Mouse (Mus musculus): Measurements from ENCODE around the gene Sox2. TPM values are rescaled to one million over a fixed set of nuclear protein-coding genes. Genes with fewer than 3 reads are reported as not detected.

Gene Sox2
- total RNA-seq (2014; rRNA removed; ENCODE audit: low replicate concordance) (1.1 TPM in 1 of 2 replicates, not detected in the other), polyA plus RNA-seq (2015; fragmentation: Nextera tagmentation; extraction: Ambion mirVana) (0.11 TPM in 1 of 2 replicates, not detected in the other)

DNA sequence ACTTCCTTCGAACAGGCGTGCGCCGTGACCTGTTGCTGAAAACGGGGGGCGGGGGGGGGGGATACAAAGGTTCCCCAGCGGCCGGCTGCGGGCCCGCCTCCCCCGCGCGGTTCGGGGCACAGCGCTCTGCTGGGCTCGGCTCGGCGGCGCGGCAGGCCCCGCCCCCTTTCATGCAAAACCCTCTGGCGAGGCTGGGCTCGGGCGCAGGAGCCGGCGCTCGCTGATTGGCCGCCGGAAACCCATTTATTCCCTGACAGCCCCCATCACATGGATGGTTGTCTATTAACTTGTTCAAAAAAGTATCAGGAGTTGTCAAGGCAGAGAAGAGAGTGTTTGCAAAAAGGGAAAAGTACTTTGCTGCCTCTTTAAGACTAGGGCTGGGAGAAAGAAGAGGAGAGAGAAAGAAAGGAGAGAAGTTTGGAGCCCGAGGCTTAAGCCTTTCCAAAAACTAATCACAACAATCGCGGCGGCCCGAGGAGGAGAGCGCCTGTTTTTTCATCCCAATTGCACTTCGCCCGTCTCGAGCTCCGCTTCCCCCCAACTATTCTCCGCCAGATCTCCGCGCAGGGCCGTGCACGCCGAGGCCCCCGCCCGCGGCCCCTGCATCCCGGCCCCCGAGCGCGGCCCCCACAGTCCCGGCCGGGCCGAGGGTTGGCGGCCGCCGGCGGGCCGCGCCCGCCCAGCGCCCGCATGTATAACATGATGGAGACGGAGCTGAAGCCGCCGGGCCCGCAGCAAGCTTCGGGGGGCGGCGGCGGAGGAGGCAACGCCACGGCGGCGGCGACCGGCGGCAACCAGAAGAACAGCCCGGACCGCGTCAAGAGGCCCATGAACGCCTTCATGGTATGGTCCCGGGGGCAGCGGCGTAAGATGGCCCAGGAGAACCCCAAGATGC, at the start of gene Sox2:
Sox2 (plus strand) TSS at position 680 of the 895 bp plus-strand sequence.
- WGBS: under 1% methylated on average over 85 of the region's 86 CpGs
- Histone ChIP-seq H3K4me3 (ENCODE audit: low read depth, low read length) (peak within 1 kb of the TSS; percentile 41), H3K4me1 (ENCODE audit: control insufficient read depth, insufficient read depth) (peaks cover 5% of the 10 kb centered on the region; the same call in 1 of the 2 replicates), H3K4me2 (ENCODE audit: low read depth, low read length) (peak within 1 kb of the TSS; percentile 54), H3K36me3 (replicated peaks; ENCODE audit: control insufficient read depth, insufficient read depth, low read length) (no peaks in the 10 kb centered on the region), H3K9ac (replicated peaks; ENCODE audit: low read depth, low read length) (no peak within 1 kb of the TSS), H3K27me3 (ENCODE audit: control insufficient read depth, insufficient read depth, low read length) (peaks cover 93% of the 10 kb centered on the region), H3K9me3 (replicated peaks; ENCODE audit: control insufficient read depth, low read length) (no peaks in the 10 kb centered on the region), H3K27ac (ENCODE audit: low read depth) (no peak within 1 kb of the TSS)
- DNase-seq (ENCODE audit: low spot score): no peak
- TF ChIP-seq CTCF (IDR thresholded peaks at IDR 0.05; ENCODE audit: low read depth) (no peak), EP300 (IDR thresholded peaks at IDR 0.05; ENCODE audit: low read depth) (no peak)
- peak; percentile 71 for ATAC-seq (ENCODE audit: insufficient read depth, low read depth)

DNA sequence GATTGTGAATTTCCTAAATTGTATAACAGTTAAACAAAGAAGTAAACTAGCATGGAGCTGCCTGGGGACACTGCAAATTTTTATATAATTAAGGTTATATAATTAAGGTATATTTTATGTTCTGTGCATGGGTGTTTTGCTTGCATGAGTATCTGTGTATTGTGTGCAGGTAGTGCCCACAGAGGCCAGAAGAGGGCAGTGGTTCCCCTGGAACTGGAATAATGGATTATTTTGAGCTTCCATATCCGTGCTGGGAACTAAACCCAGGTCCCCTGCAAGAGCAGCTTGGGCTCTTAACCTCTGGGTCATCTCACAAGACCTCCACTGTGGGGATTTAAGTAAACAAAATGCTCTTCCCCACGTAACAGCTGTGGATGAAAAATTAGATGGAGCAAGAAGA, 49.1 kb upstream of the Sox2 start:
- Histone ChIP-seq H3K4me3 (ENCODE audit: low read depth, low read length) (no peak overlapping the region), H3K27ac (ENCODE audit: low read depth) (no peak overlapping the region)
- TF ChIP-seq EP300 (IDR thresholded peaks at IDR 0.05; ENCODE audit: low read depth): no peak
- TF ChIP-seq CTCF (IDR thresholded peaks at IDR 0.05; ENCODE audit: low read depth): no peak

DNA sequence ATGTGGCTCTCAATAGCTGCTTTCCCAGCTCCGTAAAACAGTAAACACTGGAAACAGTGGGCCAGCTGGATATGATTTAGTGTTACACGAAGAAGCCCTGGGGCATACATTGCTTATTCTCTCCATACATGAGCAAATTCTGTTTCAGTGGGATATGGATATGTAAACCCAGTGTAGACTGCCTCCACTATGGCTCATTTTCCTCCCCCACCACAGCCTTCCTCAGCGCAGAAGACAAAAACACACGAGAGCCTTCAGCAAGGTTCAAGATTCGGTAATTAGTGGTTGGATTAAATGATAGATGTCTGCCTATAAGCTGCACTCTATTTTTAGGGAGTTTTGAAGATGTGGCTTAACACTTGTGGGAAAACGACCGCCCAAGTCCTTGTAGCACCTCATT, 36.1 kb upstream of the Sox2 start:
- DNase-seq (ENCODE audit: low spot score): no peak
- 76% methylated on average over 7 of the region's 7 CpGs for WGBS
- no peak overlapping the region for H3K9ac ChIP-seq (replicated peaks; ENCODE audit: low read depth, low read length)

More for the DNA sequence above, 49.1 kb upstream of the Sox2 start:
- Histone ChIP-seq H3K9ac (replicated peaks; ENCODE audit: low read depth, low read length) (no peak overlapping the region), H3K27me3 (ENCODE audit: control insufficient read depth, insufficient read depth, low read length) (no peaks in the 10 kb centered on the region), H3K9me3 (replicated peaks; ENCODE audit: control insufficient read depth, low read length) (no peaks in the 10 kb centered on the region), H3K4me1 (ENCODE audit: control insufficient read depth, insufficient read depth) (no peaks in the 10 kb centered on the region), H3K36me3 (replicated peaks; ENCODE audit: control insufficient read depth, insufficient read depth, low read length) (no peaks in the 10 kb centered on the region), H3K4me2 (ENCODE audit: low read depth, low read length) (no peak overlapping the region)
- DNase-seq (ENCODE audit: low spot score) (no peak), ATAC-seq (ENCODE audit: insufficient read depth, low read depth) (no peak)
- 81% methylated on average over 2 of the region's 2 CpGs for WGBS

GRCm38 (mm10) chr3:34615526-34615925, 34.7 kb upstream of the Sox2 start:
- DNase-seq (ENCODE audit: low spot score): no peak
- Histone ChIP-seq H3K4me3 (ENCODE audit: low read depth, low read length) (no peak overlapping the region), H3K9me3 (replicated peaks; ENCODE audit: control insufficient read depth, low read length) (no peaks in the 10 kb centered on the region), H3K4me2 (ENCODE audit: low read depth, low read length) (no peak overlapping the region), H3K4me1 (ENCODE audit: control insufficient read depth, insufficient read depth) (no peaks in the 10 kb centered on the region), H3K27me3 (ENCODE audit: control insufficient read depth, insufficient read depth, low read length) (no peaks in the 10 kb centered on the region), H3K36me3 (replicated peaks; ENCODE audit: control insufficient read depth, insufficient read depth, low read length) (no peaks in the 10 kb centered on the region), H3K9ac (replicated peaks; ENCODE audit: low read depth, low read length) (no peak overlapping the region), H3K27ac (ENCODE audit: low read depth) (no peak overlapping the region)
- WGBS: 37% methylated on average over 15 of the region's 15 CpGs
- no peak for TF ChIP-seq EP300 (IDR thresholded peaks at IDR 0.05; ENCODE audit: low read depth)
- no peak for TF ChIP-seq CTCF (IDR thresholded peaks at IDR 0.05; ENCODE audit: low read depth)
- ATAC-seq (ENCODE audit: insufficient read depth, low read depth): peak; percentile 47

More for the DNA sequence above, 36.1 kb upstream of the Sox2 start:
- H3K9me3 ChIP-seq (replicated peaks; ENCODE audit: control insufficient read depth, low read length): no peaks in the 10 kb centered on the region
- H3K4me3 ChIP-seq (ENCODE audit: low read depth, low read length): no peak overlapping the region
- H3K36me3 ChIP-seq (replicated peaks; ENCODE audit: control insufficient read depth, insufficient read depth, low read length): no peaks in the 10 kb centered on the region
- no peaks in the 10 kb centered on the region for H3K27me3 ChIP-seq (ENCODE audit: control insufficient read depth, insufficient read depth, low read length)
- no peak overlapping the region for H3K4me2 ChIP-seq (ENCODE audit: low read depth, low read length)
- ATAC-seq (ENCODE audit: insufficient read depth, low read depth): no peak
- TF ChIP-seq CTCF (IDR thresholded peaks at IDR 0.05; ENCODE audit: low read depth) (no peak), EP300 (IDR thresholded peaks at IDR 0.05; ENCODE audit: low read depth) (no peak)
- no peaks in the 10 kb centered on the region for H3K4me1 ChIP-seq (ENCODE audit: control insufficient read depth, insufficient read depth)
- no peak overlapping the region for H3K27ac ChIP-seq (ENCODE audit: low read depth)

DNA sequence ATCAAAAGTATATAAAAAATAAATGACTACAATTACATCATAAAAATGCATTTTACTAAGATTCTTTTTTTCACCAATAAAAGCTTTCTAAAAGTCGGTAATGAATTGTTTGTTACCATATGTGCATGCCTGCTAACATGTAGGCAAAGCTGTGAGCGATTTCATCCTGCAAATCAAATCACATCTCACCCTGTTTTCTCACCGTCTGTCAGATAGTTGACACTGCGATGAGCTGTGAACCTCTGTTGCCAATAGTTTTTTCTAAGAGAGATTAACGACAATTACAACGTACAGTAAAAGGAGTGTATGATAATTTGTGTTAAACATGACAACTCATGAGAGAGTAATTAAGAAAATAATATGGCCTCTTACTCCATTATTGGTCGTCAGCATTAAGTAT, 31.3 kb upstream of the Sox2 start:
- H3K4me3 ChIP-seq (ENCODE audit: low read depth, low read length): no peak overlapping the region
- no peak for ATAC-seq (ENCODE audit: insufficient read depth, low read depth)
- no peaks in the 10 kb centered on the region for H3K27me3 ChIP-seq (ENCODE audit: control insufficient read depth, insufficient read depth, low read length)
- H3K9me3 ChIP-seq (replicated peaks; ENCODE audit: control insufficient read depth, low read length): no peaks in the 10 kb centered on the region
- no peak overlapping the region for H3K4me2 ChIP-seq (ENCODE audit: low read depth, low read length)
- H3K9ac ChIP-seq (replicated peaks; ENCODE audit: low read depth, low read length): no peak overlapping the region
- no peak for DNase-seq (ENCODE audit: low spot score)
- no peak overlapping the region for H3K27ac ChIP-seq (ENCODE audit: low read depth)
- no peak for TF ChIP-seq EP300 (IDR thresholded peaks at IDR 0.05; ENCODE audit: low read depth)
- TF ChIP-seq CTCF (IDR thresholded peaks at IDR 0.05; ENCODE audit: low read depth): no peak
- WGBS: 62% methylated on average over 7 of the region's 7 CpGs
- no peaks in the 10 kb centered on the region for H3K36me3 ChIP-seq (replicated peaks; ENCODE audit: control insufficient read depth, insufficient read depth, low read length)
- H3K4me1 ChIP-seq (ENCODE audit: control insufficient read depth, insufficient read depth): no peaks in the 10 kb centered on the region
